Mouse (Mus musculus): ENCODE data around the gene Cited4. TPM values are rescaled to one million over a fixed set of nuclear protein-coding genes. Genes with fewer than 3 reads are reported as not detected.

Cited4 gene
- polyA plus RNA-seq (2016; fragmentation: Nextera tagmentation; extraction: Ambion mirVana) = 286 and 295 TPM in 2 replicates

GRCm38 (mm10) chr4:120666358-120667024 is at the start of gene Cited4:
Gene Cited4 (plus strand): TSS chr4:120666572.
- Histone ChIP-seq H3K27ac (peak within 1 kb of the TSS; percentile 96), H3K9me3 (replicated peaks) (0 out of 2 replicates have a peak, but pooled peaks cover 4% of the 10 kb centered on the region), H3K4me3 (peak within 1 kb of the TSS; percentile 94), H3K4me2 (peak within 1 kb of the TSS; percentile 86), H3K36me3 (peaks cover 15% of the 10 kb centered on the region; the same call in 1 of the 2 replicates), H3K27me3 (replicated peaks) (no peaks in the 10 kb centered on the region), H3K9ac (peak within 1 kb of the TSS; percentile 98), H3K4me1 (peaks cover 82% of the 10 kb centered on the region)
- ATAC-seq = peak; percentile 86
- WGBS (ENCODE audit: insufficient replicate concordance) = under 1% methylated on average over 50 of the region's 50 CpGs

GRCm38 (mm10) chr4:120627728-120628127 is 38.6 kb upstream of the Cited4 start:
- Histone ChIP-seq H3K27me3 (replicated peaks) (no peaks in the 10 kb centered on the region), H3K36me3 (no peaks in the 10 kb centered on the region), H3K4me1 (peaks cover 88% of the 10 kb centered on the region), H3K9ac (no peak overlapping the region), H3K27ac (no peak overlapping the region), H3K9me3 (replicated peaks) (no peaks in the 10 kb centered on the region), H3K4me2 (no peak overlapping the region), H3K4me3 (no peak overlapping the region)
- no peak for ATAC-seq
- WGBS (ENCODE audit: insufficient replicate concordance) = 70% methylated on average over 6 of the region's 6 CpGs

GRCm38 (mm10) chr4:120630218-120630931 is 36.0 kb upstream of the Cited4 start:
- Histone ChIP-seq H3K9ac (peak overlapping the region; percentile 51), H3K27me3 (replicated peaks) (no peaks in the 10 kb centered on the region), H3K27ac (peak overlapping the region; percentile 98), H3K4me2 (peak overlapping the region; percentile 54), H3K4me1 (peaks cover 92% of the 10 kb centered on the region), H3K4me3 (no peak overlapping the region), H3K36me3 (no peaks in the 10 kb centered on the region), H3K9me3 (replicated peaks) (no peaks in the 10 kb centered on the region)
- peak; percentile 74 for ATAC-seq
- 10% methylated on average over 8 of the region's 8 CpGs for WGBS (ENCODE audit: insufficient replicate concordance)

- ATAC-seq = peak; percentile 93
- Histone ChIP-seq H3K4me2 (peak overlapping the region; percentile 54), H3K4me1 (peaks cover 88% of the 10 kb centered on the region), H3K36me3 (no peaks in the 10 kb centered on the region), H3K9me3 (replicated peaks) (no peaks in the 10 kb centered on the region), H3K27ac (peak overlapping the region; percentile 98), H3K27me3 (replicated peaks) (no peaks in the 10 kb centered on the region), H3K9ac (peak overlapping the region; percentile 59), H3K4me3 (0 out of 2 replicates have a peak overlapping the region, but pooled peaks have one; percentile 18)
- WGBS (ENCODE audit: insufficient replicate concordance) = 14% methylated on average over 6 of the region's 6 CpGs
Observed at GRCm38 (mm10) chr4:120631828-120632227, 34.5 kb upstream of the Cited4 start.

- WGBS (ENCODE audit: insufficient replicate concordance) = 80% methylated on average over 2 of the region's 2 CpGs
- Histone ChIP-seq H3K4me1 (peaks cover 54% of the 10 kb centered on the region), H3K4me2 (no peak overlapping the region), H3K9ac (no peak overlapping the region), H3K27me3 (replicated peaks) (no peaks in the 10 kb centered on the region; the same call in 1 of the 2 replicates), H3K9me3 (replicated peaks) (no peaks in the 10 kb centered on the region; the same call in 1 of the 2 replicates), H3K27ac (peak overlapping the region; percentile 15; the same call in 1 of the 2 replicates), H3K4me3 (no peak overlapping the region), H3K36me3 (no peaks in the 10 kb centered on the region)
- no peak for ATAC-seq
Observed at GRCm38 (mm10) chr4:120635351-120635750, 31.0 kb upstream of the Cited4 start.

GRCm38 (mm10) chr4:120641946-120642345 is 24.4 kb upstream of the Cited4 start:
- Histone ChIP-seq H3K36me3 (no peaks in the 10 kb centered on the region), H3K27ac (no peak overlapping the region), H3K4me2 (no peak overlapping the region), H3K4me3 (no peak overlapping the region), H3K4me1 (peaks cover 7% of the 10 kb centered on the region), H3K9me3 (replicated peaks) (no peaks in the 10 kb centered on the region; the same call in 1 of the 2 replicates), H3K27me3 (replicated peaks) (peaks cover 15% of the 10 kb centered on the region; the same call in 1 of the 2 replicates), H3K9ac (0 out of 2 replicates have a peak overlapping the region, but pooled peaks have one; percentile 17)
- no peak for ATAC-seq
- WGBS (ENCODE audit: insufficient replicate concordance) = 87% methylated on average over 6 of the region's 6 CpGs

- peaks cover 32% of the 10 kb centered on the region for H3K27me3 ChIP-seq (replicated peaks)
- H3K4me1 ChIP-seq = peaks cover 21% of the 10 kb centered on the region
- H3K4me2 ChIP-seq = no peak overlapping the region
- no peak overlapping the region for H3K9ac ChIP-seq
- H3K36me3 ChIP-seq = no peaks in the 10 kb centered on the region
- WGBS (ENCODE audit: insufficient replicate concordance) = 75% methylated on average over 3 of the region's 3 CpGs
- no peak for ATAC-seq
- no peak overlapping the region for H3K27ac ChIP-seq
- no peak overlapping the region for H3K4me3 ChIP-seq
- no peaks in the 10 kb centered on the region for H3K9me3 ChIP-seq (replicated peaks)
Observed at GRCm38 (mm10) chr4:120643899-120644298, 22.5 kb upstream of the Cited4 start.

- H3K4me2 ChIP-seq = peak overlapping the region; percentile 99
- peak overlapping the region; percentile 70; the same call in 1 of the 2 replicates for H3K27ac ChIP-seq
- WGBS (ENCODE audit: insufficient replicate concordance) = 5% methylated on average over 54 of the region's 55 CpGs
- no peaks in the 10 kb centered on the region for H3K36me3 ChIP-seq
- peak overlapping the region; percentile 80 for H3K9ac ChIP-seq
- peak overlapping the region; percentile 67 for H3K4me3 ChIP-seq
- peak; percentile 94 for ATAC-seq
- no peaks in the 10 kb centered on the region for H3K9me3 ChIP-seq (replicated peaks)
- H3K27me3 ChIP-seq (replicated peaks) = peaks cover 68% of the 10 kb centered on the region
- H3K4me1 ChIP-seq = peaks cover 34% of the 10 kb centered on the region
Observed at GRCm38 (mm10) chr4:120649369-120650207, 16.8 kb upstream of the Cited4 start.

GRCm38 (mm10) chr4:120650208-120650592 is 16.2 kb upstream of the Cited4 start:
- H3K27me3 ChIP-seq (replicated peaks) = peaks cover 68% of the 10 kb centered on the region
- no peaks in the 10 kb centered on the region for H3K36me3 ChIP-seq
- H3K4me1 ChIP-seq = peaks cover 34% of the 10 kb centered on the region
- WGBS (ENCODE audit: insufficient replicate concordance) = 19% methylated on average over 7 of the region's 7 CpGs
- H3K27ac ChIP-seq = no peak overlapping the region
- H3K9me3 ChIP-seq (replicated peaks) = no peaks in the 10 kb centered on the region
- peak overlapping the region; percentile 67 for H3K4me3 ChIP-seq
- H3K9ac ChIP-seq = peak overlapping the region; percentile 80
- ATAC-seq = peak; percentile 12; the same call in 1 of the 2 replicates
- peak overlapping the region; percentile 99 for H3K4me2 ChIP-seq

GRCm38 (mm10) chr4:120655898-120656297 is 10.5 kb upstream of the Cited4 start:
- no peaks in the 10 kb centered on the region for H3K9me3 ChIP-seq (replicated peaks)
- H3K4me1 ChIP-seq = 0 out of 2 replicates have a peak, but pooled peaks cover under 1% of the 10 kb centered on the region
- 82% methylated on average over 8 of the region's 8 CpGs for WGBS (ENCODE audit: insufficient replicate concordance)
- H3K36me3 ChIP-seq = no peaks in the 10 kb centered on the region
- no peak overlapping the region for H3K9ac ChIP-seq
- ATAC-seq = no peak
- H3K4me3 ChIP-seq = no peak overlapping the region
- H3K27me3 ChIP-seq (replicated peaks) = peaks cover 29% of the 10 kb centered on the region
- H3K4me2 ChIP-seq = no peak overlapping the region
- no peak overlapping the region for H3K27ac ChIP-seq

GRCm38 (mm10) chr4:120660485-120660884 is 5.9 kb upstream of the Cited4 start:
- Histone ChIP-seq H3K9ac (no peak overlapping the region), H3K36me3 (no peaks in the 10 kb centered on the region), H3K9me3 (replicated peaks) (no peaks in the 10 kb centered on the region), H3K27me3 (replicated peaks) (peaks cover 10% of the 10 kb centered on the region; the same call in 1 of the 2 replicates), H3K4me1 (peaks cover 40% of the 10 kb centered on the region), H3K4me3 (no peak overlapping the region), H3K4me2 (no peak overlapping the region), H3K27ac (no peak overlapping the region)
- 55% methylated on average over 4 of the region's 4 CpGs for WGBS (ENCODE audit: insufficient replicate concordance)
- no peak for ATAC-seq
